Mouse (Mus musculus) embryo, embryonic 10 days (tissue): ENCODE results near the gene H2-T3.
A peak's percentile ranks its signal among the peaks of the same experiment; 100 is the strongest.
"Not testable (repeated sequence)": the region's sequence is repeated elsewhere in the genome, so short reads cannot be mapped to it uniquely, and the experiment has no call there.

Experiments
- DNase-seq: peaks from one replicate; pipeline ENCODE4 v3.0.0-alpha.2; 2015; ENCODE audit warnings: low spot score

The H2-T3 gene

GRCm38 (mm10) chr17:36178938-36179337 is 11.1 kb downstream of the H2-T3 start:
- DNase-seq = peak; percentile 53

- DNase-seq = not testable (repeated sequence)
These were observed 14.0 kb downstream of the H2-T3 start for GRCm38 (mm10) chr17:36176132-36176531.

- no peak for DNase-seq
These were observed 19.7 kb downstream of the H2-T3 start for GRCm38 (mm10) chr17:36170287-36170814.

GRCm38 (mm10) chr17:36169753-36170152 is 20.3 kb downstream of the H2-T3 start:
- no peak for DNase-seq

- not testable (repeated sequence) for DNase-seq
These were observed 21.0 kb downstream of the H2-T3 start for GRCm38 (mm10) chr17:36169094-36169493.

- DNase-seq = no peak
These were observed 21.9 kb downstream of the H2-T3 start, which contains the start of gene Gm8909 for GRCm38 (mm10) chr17:36168039-36168652. TSS of gene Gm8909 (minus strand) at chr17:36168537.

GRCm38 (mm10) chr17:36167306-36168038 is 22.6 kb downstream of the H2-T3 start:
- DNase-seq = no peak

GRCm38 (mm10) chr17:36166901-36167300 is 23.2 kb downstream of the H2-T3 start:
- not testable (repeated sequence) for DNase-seq

- peak; percentile 41 for DNase-seq
These were observed 28.7 kb downstream of the H2-T3 start for GRCm38 (mm10) chr17:36161129-36162051.

GRCm38 (mm10) chr17:36158264-36158663 is 31.8 kb downstream of the H2-T3 start:
- not testable (repeated sequence) for DNase-seq

- DNase-seq = peak; percentile 59
These were observed 32.3 kb downstream of the H2-T3 start for GRCm38 (mm10) chr17:36157782-36158181.

- DNase-seq = no peak
These were observed 35.6 kb downstream of the H2-T3 start for GRCm38 (mm10) chr17:36154271-36155149.

GRCm38 (mm10) chr17:36151200-36151599 is 38.9 kb downstream of the H2-T3 start:
- not testable (repeated sequence) for DNase-seq

GRCm38 (mm10) chr17:36148468-36148867 is 41.6 kb downstream of the H2-T3 start:
- not testable (repeated sequence) for DNase-seq

GRCm38 (mm10) chr17:36146937-36147336 is 43.1 kb downstream of the H2-T3 start:
- DNase-seq = not testable (repeated sequence)

- not testable (repeated sequence) for DNase-seq
These were observed 44.3 kb downstream of the H2-T3 start for GRCm38 (mm10) chr17:36145861-36146156.

- DNase-seq = peak; percentile 49
These were observed 44.8 kb downstream of the H2-T3 start for GRCm38 (mm10) chr17:36145111-36145860.

GRCm38 (mm10) chr17:36136299-36136848 is 53.7 kb downstream of the H2-T3 start:
- DNase-seq = not testable (repeated sequence)
